7 mouse cellular contexts compared by ENCODE assay signal in genomic region chr17:35262664-35263522, GRCm38 (mm10). TPM values are rescaled to one million over a fixed set of nuclear protein-coding genes. Genes with fewer than 3 reads are reported as not detected.
DNase-seq lines count a peak whose midpoint lies in the region; ATAC-seq and TF ChIP-seq lines count a peak whose summit lies in the region.

Gene H2-D1 (plus strand): TSS chr17:35262730.

- peak within 1 kb of the TSS; percentile 99 for H3K4me2 ChIP-seq in embryonic facial prominence, embryonic 12.5 days (replicated peaks)
- H3K4me2 ChIP-seq in limb, embryonic 12.5 days: peak within 1 kb of the TSS; percentile 97
- peak within 1 kb of the TSS; percentile 94 for H3K4me2 ChIP-seq in midbrain, embryonic 15.5 days

- peak within 1 kb of the TSS; percentile 61 for H3K4me3 ChIP-seq in embryonic facial prominence, embryonic 12.5 days
- peak within 1 kb of the TSS; percentile 71 for H3K4me3 ChIP-seq in kidney, adult 2 months (ENCODE audit: insufficient read depth, low read depth, low read length)
- H3K4me3 ChIP-seq in limb, embryonic 12.5 days (replicated peaks): peak within 1 kb of the TSS; percentile 69
- H3K4me3 ChIP-seq in midbrain, embryonic 15.5 days: peak within 1 kb of the TSS; percentile 69
- peak within 1 kb of the TSS; percentile 67 for H3K4me3 ChIP-seq in spleen, adult 2 months (ENCODE audit: extremely low read depth, insufficient read depth, insufficient read length)

- no peak for TF ChIP-seq CTCF in kidney, adult 2 months (conservative IDR thresholded peaks at IDR 0.05; ENCODE audit: insufficient read depth, insufficient read length, low read depth, low read length)
- TF ChIP-seq CTCF in spleen, adult 2 months (IDR thresholded peaks at IDR 0.05; ENCODE audit: extremely low read depth, insufficient read depth, insufficient read length, insufficient replicate concordance): no peak

- peak; percentile 99 for DNase-seq in adrenal gland, postnatal 25 days
- peak; percentile 99 to 100 for DNase-seq in heart, adult 18-20 months
- DNase-seq in kidney, adult 2 months: peak; percentile 98
- DNase-seq in spleen, adult 2 months (ENCODE audit: low read depth in 1 of 2, low spot score in 2 of 2): peak; percentile 97 to 100

- H3K9ac ChIP-seq in embryonic facial prominence, embryonic 12.5 days: peak within 1 kb of the TSS; percentile 59
- peak within 1 kb of the TSS; percentile 56; the same call in 1 of the 2 replicates for H3K9ac ChIP-seq in limb, embryonic 12.5 days (replicated peaks)
- peak within 1 kb of the TSS; percentile 55 for H3K9ac ChIP-seq in midbrain, embryonic 15.5 days

- peak; percentile 86 for ATAC-seq in embryonic facial prominence, embryonic 12.5 days (ENCODE audit: insufficient number of reproducible peaks, insufficient read depth, low FRiP score, low TSS enrichment)
- peak; percentile 89 for ATAC-seq in limb, embryonic 12.5 days (ENCODE audit: insufficient number of reproducible peaks, insufficient read depth, low FRiP score, low TSS enrichment, low read depth)
- peak; percentile 95 for ATAC-seq in midbrain, embryonic 15.5 days (replicated peaks)

- H3K36me3 ChIP-seq in embryonic facial prominence, embryonic 12.5 days: no peaks in the 10 kb centered on the region
- H3K36me3 ChIP-seq in kidney, adult 2 months (ENCODE audit: control insufficient read depth, insufficient read depth, low read length): no peaks in the 10 kb centered on the region
- no peaks in the 10 kb centered on the region for H3K36me3 ChIP-seq in limb, embryonic 12.5 days
- no peaks in the 10 kb centered on the region for H3K36me3 ChIP-seq in midbrain, embryonic 15.5 days (replicated peaks)
- peaks cover 28% of the 10 kb centered on the region for H3K36me3 ChIP-seq in spleen, adult 2 months (ENCODE audit: control insufficient read depth, insufficient read depth, low read length)

- H3K9me3 ChIP-seq in embryonic facial prominence, embryonic 12.5 days: no peaks in the 10 kb centered on the region
- H3K9me3 ChIP-seq in limb, embryonic 12.5 days: no peaks in the 10 kb centered on the region
- no peaks in the 10 kb centered on the region for H3K9me3 ChIP-seq in midbrain, embryonic 15.5 days

- WGBS in embryonic facial prominence, embryonic 12.5 days: under 1% methylated on average over 73 of the region's 73 CpGs
- under 1% methylated on average over 73 of the region's 73 CpGs for WGBS in kidney, adult 2 months
- WGBS in limb, embryonic 12.5 days: 1% methylated on average over 73 of the region's 73 CpGs
- 1% methylated on average over 68 of the region's 73 CpGs for WGBS in midbrain, embryonic 15.5 days
- WGBS in spleen, adult 2 months: under 1% methylated on average over 73 of the region's 73 CpGs

- peaks cover 50% of the 10 kb centered on the region for H3K27me3 ChIP-seq in embryonic facial prominence, embryonic 12.5 days
- no peaks in the 10 kb centered on the region for H3K27me3 ChIP-seq in kidney, adult 2 months (replicated peaks; ENCODE audit: control insufficient read depth, insufficient read depth, low read length)
- peaks cover 78% of the 10 kb centered on the region for H3K27me3 ChIP-seq in limb, embryonic 12.5 days
- H3K27me3 ChIP-seq in midbrain, embryonic 15.5 days (replicated peaks): peaks cover 12% of the 10 kb centered on the region; the same call in 1 of the 2 replicates
- no peaks in the 10 kb centered on the region for H3K27me3 ChIP-seq in spleen, adult 2 months (ENCODE audit: control insufficient read depth, insufficient read depth, low read length)

- H3K27ac ChIP-seq in embryonic facial prominence, embryonic 12.5 days: no peak within 1 kb of the TSS
- H3K27ac ChIP-seq in kidney, adult 2 months (ENCODE audit: insufficient read depth, low read depth, low read length): peak within 1 kb of the TSS; percentile 50; the same call in 1 of the 2 replicates
- no peak within 1 kb of the TSS for H3K27ac ChIP-seq in limb, embryonic 12.5 days
- H3K27ac ChIP-seq in midbrain, embryonic 15.5 days: no peak within 1 kb of the TSS
- H3K27ac ChIP-seq in spleen, adult 2 months (ENCODE audit: insufficient read depth, low read length): peak within 1 kb of the TSS; percentile 97

- TF ChIP-seq POLR2A in kidney, adult 2 months (IDR thresholded peaks at IDR 0.05; ENCODE audit: low read depth, low read length): peak; percentile 85
- peak; percentile 99 for TF ChIP-seq POLR2A in spleen, adult 2 months (IDR thresholded peaks at IDR 0.05; ENCODE audit: low read depth, low read length)

- no peaks in the 10 kb centered on the region; the same call in 1 of the 2 replicates for H3K4me1 ChIP-seq in embryonic facial prominence, embryonic 12.5 days
- H3K4me1 ChIP-seq in kidney, adult 2 months (ENCODE audit: control insufficient read depth, insufficient read depth, low read length): peaks cover 8% of the 10 kb centered on the region; the same call in 1 of the 2 replicates
- peaks cover 6% of the 10 kb centered on the region for H3K4me1 ChIP-seq in limb, embryonic 12.5 days (replicated peaks)
- peaks cover 6% of the 10 kb centered on the region for H3K4me1 ChIP-seq in midbrain, embryonic 15.5 days
- H3K4me1 ChIP-seq in spleen, adult 2 months (ENCODE audit: control insufficient read depth, insufficient read depth, insufficient read length): peaks cover 23% of the 10 kb centered on the region; the same call in 1 of the 2 replicates

RNA-seq across cellular contexts. Expression of gene H2-D1, which starts in this region (rescaled TPM):
- 86.1 and 109 TPM in 2 replicates for total RNA-seq in adrenal gland, postnatal 25 days (2021)
- polyA plus RNA-seq in embryonic facial prominence, embryonic 12.5 days (2016; fragmentation: Nextera tagmentation; extraction: Ambion mirVana): 20.8 and 21.5 TPM in 2 replicates
- total RNA-seq in heart, adult 18-20 months (2021): 100 to 1,000 TPM; 164 to 263 TPM
- polyA plus RNA-seq in kidney, adult 2 months (2012; rRNA removed): 340 and 351 TPM in 2 replicates
- 17.8 and 18.8 TPM in 2 replicates for polyA plus RNA-seq in limb, embryonic 12.5 days (2016; fragmentation: Nextera tagmentation; extraction: Ambion mirVana)
- 93.4 and 105 TPM in 2 replicates for polyA plus RNA-seq in midbrain, embryonic 15.5 days (2015; fragmentation: Nextera tagmentation; extraction: Ambion mirVana)
- polyA plus RNA-seq in spleen, adult 2 months (2012; rRNA removed): 1,148 and 1,488 TPM in 2 replicates

Comparison
In these comparisons a context has a peak if more than half of its experiments do, and no peak if none do; other contexts are left out.
1. H3K27ac ChIP-seq: peak in kidney, adult 2 months (single experiment) and spleen, adult 2 months (single experiment); none in embryonic facial prominence, embryonic 12.5 days (single experiment), limb, embryonic 12.5 days (single experiment) and midbrain, embryonic 15.5 days (single experiment).
2. Peak in every context shown above with its lines, with median percentiles within 50 percentile points of each other: DNase-seq, ATAC-seq, H3K4me2 ChIP-seq, H3K4me3 ChIP-seq and H3K9ac ChIP-seq.